Mouse (Mus musculus): ENCODE data around the gene Supv3l1.
"Not testable (repeated sequence)": the region's sequence is repeated elsewhere in the genome, so short reads cannot be mapped to it uniquely, and the experiment has no call there.

Gene Supv3l1

DNA sequence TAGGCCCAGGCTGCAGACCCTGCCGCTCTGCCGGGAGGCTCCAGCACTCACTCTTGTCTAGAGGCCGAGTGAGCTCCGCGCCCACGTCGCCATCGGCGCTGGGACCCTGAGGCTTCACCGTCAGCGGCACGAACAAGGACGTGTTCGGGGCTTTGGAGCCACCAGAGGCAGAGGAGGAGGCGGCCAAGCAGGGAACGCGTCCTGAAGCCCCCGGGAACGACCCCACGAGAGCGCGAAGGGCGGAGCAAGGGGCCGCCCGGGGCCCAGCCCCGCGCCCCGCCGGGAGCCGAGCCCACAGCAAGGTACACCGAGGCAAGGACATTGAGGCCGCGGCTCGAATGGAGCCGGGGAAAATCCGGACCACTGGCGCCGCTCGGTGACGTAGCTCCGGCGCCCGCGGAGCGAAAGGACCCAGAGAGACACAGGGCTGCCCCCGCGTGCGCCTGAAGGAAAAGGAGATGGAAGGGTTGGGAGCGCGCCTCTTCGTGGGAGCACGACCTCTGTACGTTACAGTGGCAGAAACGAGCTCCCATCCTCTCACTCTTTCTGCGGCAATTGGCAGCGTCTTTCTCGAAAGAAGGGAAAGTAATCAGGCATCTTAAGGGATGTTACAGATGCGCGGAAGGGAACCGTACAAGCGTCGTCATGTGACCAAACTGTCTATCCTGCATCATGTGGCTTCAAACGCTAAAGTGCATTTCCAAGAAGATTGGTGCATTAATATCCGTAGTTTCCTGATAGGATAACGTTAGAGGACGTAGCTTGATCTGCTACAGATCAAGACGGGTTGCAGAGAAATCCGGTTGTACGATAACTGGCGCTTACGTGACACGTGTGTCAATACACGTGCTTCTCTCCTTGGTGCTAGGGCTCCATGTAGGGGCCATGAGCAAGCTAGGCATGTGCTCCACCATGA, at the start of gene Supv3l1, which contains the start of gene 4930507D05Rik:
Gene Supv3l1, minus strand, starts transcription at position 375 of the 916 bp plus-strand sequence.
Gene 4930507D05Rik, plus strand, starts transcription at position 126 of the 916 bp plus-strand sequence.
- DNase-seq (ENCODE audit: low spot score in 2 of 2) = peak; percentile 92

DNA sequence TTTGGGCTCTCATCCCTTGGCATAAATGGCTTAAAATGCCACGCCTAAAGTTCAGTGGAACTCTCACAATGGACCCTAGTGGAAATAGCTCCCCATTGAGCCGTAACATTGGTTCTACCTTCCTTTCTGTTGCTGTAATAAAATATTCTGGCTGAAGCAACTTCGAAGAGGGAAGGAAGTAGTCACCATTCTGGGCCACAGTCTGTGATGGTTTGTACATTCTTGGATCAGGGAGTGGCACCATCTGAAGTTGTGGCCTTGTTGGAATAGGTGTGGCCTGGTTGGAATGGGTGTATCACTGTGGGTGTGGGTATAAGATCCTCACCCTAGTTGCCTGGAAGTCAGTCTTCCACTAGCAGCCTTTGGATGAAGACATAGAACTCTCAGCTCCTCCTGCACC, 42.1 kb upstream of the Supv3l1 start:
- DNase-seq (ENCODE audit: low spot score in 2 of 2) = not testable (repeated sequence)

DNA sequence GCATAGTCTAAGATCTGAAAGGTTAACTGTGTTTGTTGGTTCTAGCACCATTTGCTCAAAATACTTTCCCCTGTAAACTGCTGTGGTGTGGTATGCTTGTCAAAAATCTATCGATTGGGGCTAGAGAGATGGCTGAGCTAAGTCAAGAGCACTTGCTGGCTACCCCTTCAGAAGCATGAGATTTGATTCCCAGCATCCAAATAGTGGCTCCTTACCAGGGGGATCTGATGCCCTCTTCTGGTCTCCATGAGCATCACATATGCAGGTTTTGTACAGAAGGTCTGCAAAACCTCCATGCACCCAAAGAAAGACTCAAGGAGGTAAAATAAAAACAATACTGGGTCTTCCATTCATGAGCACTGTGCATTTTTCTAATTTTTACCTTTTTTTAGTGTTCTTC, 38.7 kb upstream of the Supv3l1 start:
- DNase-seq (ENCODE audit: low spot score in 2 of 2) = no peak

DNA sequence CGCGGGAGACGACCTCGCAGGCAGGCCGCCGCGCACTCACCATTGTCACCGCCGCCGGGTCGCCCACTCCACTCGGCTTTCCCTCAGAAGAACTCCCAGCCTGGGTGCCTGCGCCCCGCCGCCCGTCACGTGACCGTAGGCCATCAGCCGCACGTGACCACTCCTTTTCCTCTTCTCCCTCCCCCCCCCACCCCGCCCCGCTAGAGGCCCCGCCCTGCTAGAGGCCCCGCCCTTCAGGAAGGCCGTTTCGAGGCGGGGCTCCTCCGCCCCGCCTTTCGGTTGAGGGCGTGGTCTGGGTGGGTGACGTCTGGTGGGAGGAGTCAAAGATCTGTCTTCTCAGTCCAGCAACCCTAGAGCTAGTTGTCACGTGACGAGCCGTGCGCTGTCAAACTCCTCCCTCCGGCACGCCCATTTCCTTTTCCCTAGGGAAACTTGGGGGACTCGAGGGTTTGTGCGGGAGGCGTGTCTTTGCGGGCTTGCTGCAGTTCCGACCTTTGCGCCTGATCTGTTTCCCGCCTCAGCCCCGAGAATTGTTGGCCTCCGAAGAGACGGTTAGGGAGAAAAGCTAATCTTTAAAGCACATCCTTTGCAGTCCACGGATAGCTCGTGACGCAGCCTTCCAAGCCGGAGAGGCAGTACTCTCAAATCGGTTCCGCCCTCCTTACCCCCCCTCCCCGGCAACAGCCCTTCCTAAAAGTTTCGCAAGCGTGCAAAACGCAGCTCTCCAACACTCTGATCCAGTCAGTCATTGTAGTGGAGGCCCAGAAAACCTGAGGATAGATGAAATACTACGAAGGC, 37.3 kb upstream of the Supv3l1 start, which contains the start of gene Vps26a:
Gene Vps26a, minus strand, starts transcription at position 188 of the 798 bp plus-strand sequence.
- peak; percentile 87 to 94 for DNase-seq (ENCODE audit: low spot score in 2 of 2)

DNA sequence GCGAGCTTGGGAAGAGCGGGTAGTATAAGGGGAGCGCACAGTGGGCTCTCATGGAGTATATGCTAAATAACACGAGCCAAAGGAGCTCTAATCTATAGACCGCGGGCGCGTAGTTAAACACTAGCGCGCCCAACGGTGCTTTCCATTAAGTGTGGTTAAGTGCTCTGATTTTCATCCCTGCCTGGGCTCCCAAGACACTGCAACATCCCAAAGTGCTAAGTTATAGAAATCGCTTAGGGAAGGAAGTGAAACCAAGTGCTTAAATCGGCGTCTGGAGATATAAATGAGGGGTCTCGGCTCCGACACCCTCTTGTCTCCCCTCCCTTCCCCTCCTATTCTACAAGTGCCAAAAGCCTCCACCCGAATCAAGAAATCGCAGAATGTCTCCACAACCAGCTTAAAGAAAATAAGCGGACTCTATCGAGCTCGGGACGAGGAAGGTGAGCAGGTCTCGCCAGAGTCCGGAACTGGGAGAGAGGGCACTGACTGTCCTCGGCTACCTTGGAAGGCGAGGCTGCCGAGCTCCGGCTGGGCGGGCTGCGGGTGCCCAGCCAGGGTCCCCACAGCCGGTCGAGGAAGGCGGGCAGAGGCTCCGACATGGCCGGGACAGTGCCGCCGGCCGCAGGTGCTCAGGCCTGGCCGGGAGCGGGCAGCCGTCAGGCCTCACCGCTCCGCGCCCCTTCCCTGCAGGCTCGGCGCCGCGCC, 36.5 kb upstream of the Supv3l1 start:
- DNase-seq (ENCODE audit: low spot score in 2 of 2) = no peak

DNA sequence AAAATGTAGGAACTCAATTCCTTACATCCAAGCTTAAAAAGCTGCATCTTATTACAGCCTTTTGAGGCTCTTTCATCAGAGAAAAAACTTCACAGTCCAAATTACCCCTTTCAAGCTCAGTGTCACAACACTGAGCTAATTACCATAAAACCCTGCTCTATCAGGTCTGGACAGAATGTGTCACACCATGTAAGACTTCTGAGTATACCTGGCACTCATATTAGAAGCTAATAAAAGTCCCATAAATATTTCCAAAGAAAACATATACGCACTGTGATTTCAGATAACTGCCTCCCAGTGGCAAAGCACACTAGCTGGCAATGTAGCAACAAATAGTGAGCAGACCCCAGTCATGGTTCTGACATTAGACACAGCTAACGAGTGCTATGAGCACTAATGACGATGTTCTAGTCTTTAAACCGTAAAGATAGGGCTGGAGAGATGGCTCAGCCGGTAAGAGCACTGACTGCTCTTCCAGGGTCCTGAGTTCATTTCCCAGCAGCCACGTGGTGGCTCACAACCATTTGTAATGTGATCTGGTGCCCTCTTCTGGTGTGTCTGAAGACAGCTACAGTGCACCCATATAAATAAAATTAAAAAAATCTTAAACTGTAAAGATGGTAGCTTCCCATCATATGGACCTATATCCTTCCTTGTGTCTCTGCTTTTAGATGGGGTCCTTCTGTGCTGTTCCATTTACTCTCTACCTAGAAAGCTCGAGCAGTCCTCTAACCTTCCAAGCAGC, 31.7 kb upstream of the Supv3l1 start:
- no peak for DNase-seq (ENCODE audit: low spot score in 2 of 2)

DNA sequence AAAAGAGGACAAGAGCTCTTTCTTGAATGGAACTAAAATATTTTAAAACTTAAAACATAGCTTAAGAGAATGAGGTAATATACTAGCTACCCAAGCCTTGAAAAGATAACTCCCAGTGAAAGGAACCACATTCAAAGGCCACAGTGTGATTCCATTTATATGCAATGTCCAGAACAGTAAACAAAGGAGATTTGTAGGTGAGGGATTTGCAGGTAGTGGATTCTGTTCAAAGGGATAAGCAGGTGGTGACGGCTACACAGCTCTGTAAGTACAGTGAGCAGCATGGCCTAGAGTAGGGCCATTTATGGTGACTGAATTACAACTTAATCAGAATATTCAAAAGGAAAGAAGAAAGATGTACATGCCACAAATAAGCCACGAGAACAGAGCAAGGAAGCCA, 27.4 kb upstream of the Supv3l1 start:
- no peak for DNase-seq (ENCODE audit: low spot score in 2 of 2)

DNA sequence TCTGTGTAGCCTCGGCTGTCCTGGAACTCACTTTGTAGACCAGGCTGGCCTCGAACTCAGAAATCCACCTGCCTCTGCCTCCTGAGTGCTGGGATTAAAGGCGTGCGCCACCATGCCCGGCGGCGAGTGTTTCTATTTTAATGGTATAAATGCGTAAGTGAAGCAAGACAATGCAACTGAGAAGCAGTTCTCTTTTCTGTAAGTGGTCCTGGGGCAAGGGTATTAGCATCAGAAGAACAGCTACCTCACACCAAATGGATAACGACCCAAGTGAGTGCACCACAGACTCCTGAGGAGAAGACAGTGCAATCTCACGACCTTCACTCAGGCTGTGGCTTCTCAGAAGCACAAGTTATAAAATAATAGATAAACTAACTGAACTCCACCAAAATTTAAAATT, 25.4 kb upstream of the Supv3l1 start:
- DNase-seq (ENCODE audit: low spot score in 2 of 2) = no peak

DNA sequence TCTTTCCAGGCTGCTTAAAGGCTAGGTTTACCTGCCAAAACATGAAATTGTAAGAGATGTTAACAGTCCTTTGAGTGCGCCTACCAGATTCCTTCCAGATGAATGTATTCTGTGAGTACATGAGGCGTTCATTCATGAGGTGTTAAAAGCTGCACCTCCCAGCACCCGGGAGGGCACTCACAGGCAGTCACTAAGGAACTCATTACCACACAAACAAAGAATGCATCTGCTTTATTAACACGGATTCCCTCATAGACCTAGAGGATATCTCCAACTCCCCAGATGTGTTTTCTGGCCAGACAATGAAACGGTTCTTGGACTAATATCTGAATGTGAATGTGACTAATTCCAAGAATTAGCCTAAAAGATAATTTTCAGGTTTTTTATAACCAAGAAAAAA, 21.6 kb upstream of the Supv3l1 start:
- no peak for DNase-seq (ENCODE audit: low spot score in 2 of 2)

DNA sequence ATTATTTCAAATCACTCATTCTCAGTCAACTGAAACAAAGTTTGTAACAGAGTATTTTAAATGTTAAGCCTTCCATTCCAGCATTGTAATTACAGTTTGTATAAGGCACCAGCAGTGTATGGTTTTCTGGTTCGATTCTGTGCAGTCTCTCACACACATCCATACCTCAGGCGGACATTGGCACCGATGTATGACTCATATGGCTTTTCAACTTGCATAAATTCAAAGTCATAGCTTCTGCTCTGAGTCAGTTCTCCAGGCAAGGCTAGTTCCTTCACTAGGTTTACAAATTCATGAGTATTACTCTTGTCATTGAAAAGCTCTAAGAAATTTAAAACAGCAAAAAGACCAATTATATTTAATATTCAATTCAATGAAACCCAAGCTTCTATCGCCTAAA, 20.2 kb upstream of the Supv3l1 start:
- DNase-seq (ENCODE audit: low spot score in 2 of 2) = no peak

DNA sequence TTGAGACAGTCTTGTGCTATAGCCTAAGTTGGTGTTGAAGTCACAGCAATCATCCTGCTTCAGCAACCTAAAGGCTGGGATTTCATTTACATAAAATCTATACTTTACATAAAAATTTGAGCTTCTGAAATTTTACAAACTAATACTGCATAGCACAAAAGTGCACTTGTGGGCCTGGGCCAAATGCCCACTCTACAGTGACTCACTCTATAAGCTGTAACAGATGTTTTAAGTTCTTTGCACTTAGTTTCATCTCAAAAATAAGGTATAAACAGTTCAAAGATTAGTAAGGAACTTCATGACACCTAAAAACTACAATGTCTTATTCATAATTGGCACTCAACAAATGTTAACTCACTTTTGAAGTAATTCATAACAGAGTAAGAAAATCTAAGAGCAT, 11.8 kb upstream of the Supv3l1 start:
- no peak for DNase-seq (ENCODE audit: low spot score in 2 of 2)

DNA sequence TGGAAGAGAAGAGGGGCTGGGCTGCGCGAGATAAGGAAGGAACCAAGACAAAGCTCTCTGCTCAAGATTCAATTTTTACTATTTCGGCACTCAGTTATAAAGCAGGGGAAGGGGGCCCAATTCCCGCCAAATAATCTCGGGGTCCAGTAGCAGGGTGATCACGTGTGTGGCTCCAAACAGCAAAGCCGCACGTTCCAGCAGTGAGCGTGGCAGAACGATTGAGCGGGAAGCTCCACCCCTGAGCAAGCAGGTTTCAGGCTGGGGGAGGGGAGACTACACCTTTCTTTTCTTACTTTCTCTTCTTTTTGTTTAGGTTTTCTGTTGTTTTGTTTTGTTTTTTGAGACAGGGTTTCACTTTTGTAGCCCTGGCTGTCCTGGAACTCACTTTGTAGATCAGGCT, 2.5 kb upstream of the Supv3l1 start:
- not testable (repeated sequence) for DNase-seq (ENCODE audit: low spot score in 2 of 2)

DNA sequence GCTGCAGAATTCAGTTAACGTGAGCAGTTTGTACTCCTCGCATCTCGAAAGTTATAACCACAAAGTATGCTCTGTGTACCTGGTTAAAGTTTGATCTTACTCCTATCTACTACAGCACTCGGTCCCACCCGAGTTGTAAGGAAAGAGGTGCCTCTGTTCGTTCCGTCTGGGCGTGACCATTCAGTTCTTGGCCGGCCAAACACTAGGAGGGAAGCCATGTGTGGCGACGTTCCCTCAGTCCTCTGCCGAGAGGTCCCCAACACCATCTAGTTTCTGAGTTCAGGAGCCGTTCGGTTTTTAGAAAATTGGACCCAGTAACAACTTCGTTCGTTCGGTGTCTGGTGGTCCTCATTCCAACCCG, 722 bp upstream of the Supv3l1 start:
- DNase-seq (ENCODE audit: low spot score in 2 of 2) = no peak

DNA sequence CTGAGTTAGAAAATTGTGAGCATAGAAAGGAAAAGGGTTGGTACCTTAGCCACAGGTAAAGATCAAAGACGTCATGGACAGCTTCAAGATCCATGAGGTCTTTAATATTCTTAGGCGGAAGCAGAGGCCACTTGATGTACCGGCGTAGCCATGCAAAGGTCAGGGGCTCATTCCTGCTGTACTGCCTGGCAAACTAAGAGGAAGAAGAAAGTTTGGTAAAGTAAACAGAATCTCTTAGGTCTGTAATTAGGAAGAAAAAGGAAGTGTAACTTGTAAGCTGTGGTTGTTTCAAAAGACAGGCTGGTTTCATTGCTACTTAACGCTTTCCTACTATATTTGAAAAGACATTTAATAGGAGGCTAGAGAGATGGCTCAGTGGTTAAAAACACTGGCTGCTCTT, 19.1 kb downstream of the Supv3l1 start:
- no peak for DNase-seq (ENCODE audit: low spot score in 2 of 2)

DNA sequence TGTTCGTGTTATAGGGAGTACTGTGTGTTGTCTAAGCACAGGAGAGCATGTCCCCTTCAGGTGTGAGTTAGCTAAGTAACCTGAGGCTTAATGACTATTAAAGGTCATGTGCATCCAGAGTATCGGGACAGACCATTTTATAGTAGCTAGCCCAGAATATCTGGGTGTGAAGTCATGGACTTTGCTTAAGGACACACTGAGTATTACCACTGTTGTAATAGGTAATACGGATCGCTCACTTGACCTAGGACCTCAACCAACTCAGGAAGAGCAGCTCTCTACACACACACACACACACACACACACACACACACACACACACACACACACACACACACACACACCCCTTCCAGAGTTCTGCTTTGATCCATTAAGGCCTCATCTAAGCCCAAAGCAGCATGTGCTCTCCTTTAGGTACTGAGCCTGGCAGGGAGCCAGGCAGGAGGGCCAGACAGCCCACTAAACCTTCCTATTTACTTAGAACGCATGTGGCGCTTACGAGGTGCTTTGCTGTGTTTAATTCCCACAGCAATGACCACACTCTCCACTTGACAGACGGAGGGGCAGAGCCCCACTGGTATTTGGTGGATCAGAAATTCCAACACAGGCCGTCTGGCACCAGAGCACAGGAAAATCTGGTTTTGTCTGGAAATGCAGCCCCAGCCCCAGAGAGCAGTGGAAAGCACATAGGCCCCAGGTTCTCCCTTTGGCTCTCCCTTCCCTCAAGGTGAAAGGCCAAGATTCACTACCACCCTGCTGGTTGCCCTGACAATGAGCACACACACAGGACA, 24.3 kb downstream of the Supv3l1 start:
- no peak for DNase-seq (ENCODE audit: low spot score in 2 of 2)

DNA sequence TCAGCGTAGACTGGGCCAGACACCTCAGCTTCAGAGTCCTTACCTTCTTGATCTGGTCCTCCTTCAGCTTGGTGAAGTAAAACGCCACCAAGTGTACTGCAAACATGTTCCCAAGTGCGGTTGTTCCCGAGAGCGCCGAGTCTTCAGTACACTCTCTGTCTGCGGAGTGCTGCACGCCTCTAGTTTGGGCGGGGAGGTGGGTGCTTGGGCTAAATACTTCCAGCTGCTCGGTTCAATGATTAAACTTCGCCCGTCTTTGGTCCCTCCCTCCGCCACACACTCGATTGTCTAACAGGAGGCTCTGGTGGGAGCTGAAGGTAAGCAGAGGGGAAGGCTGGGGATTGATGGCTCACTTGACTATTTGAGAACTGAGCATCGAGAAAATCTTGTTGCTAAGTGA, 27.3 kb downstream of the Supv3l1 start, which contains the start of gene Hkdc1:
Gene Hkdc1, minus strand, starts transcription at position 237 of the 400 bp plus-strand sequence.
- DNase-seq (ENCODE audit: low spot score in 2 of 2) = no peak

DNA sequence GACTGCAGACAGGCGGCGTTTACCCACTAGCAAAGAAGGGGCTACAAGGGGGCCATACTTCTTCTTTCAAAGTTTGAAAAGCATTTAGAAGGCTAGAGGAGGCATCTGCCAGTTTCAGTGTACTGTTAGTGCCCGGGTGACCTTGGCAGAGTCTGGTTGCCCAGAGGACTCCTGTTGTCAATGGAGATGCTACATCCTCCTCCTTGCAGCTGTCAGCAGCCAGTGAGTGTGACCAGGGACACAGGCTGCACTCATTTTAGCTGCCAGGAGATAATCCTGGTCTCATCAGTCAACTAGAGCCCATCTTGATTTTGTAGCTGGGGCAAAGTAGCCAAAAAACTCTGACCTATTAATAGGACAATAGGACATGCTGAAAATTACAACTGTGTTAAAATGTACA, 28.4 kb downstream of the Supv3l1 start:
- DNase-seq (ENCODE audit: low spot score in 2 of 2) = no peak

DNA sequence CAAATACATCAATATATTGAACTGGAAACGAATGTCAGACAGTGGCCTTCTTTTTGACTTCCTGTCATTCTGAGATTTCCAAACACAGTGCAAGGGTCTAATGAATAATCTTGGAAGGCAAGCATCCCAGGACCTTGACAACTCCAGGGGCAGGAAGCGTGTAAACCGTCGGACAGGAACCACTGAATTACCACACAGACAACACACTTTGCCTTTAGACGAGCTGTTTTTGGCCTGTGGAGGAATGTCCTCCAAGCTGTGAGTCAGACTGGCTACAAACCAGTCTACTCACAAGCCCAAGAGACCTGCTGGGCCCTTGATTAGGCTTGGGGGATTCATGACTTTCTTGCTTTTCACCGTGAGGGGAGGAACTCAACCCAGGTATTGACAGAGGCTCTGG, 29.1 kb downstream of the Supv3l1 start:
- DNase-seq (ENCODE audit: low spot score in 2 of 2) = no peak

DNA sequence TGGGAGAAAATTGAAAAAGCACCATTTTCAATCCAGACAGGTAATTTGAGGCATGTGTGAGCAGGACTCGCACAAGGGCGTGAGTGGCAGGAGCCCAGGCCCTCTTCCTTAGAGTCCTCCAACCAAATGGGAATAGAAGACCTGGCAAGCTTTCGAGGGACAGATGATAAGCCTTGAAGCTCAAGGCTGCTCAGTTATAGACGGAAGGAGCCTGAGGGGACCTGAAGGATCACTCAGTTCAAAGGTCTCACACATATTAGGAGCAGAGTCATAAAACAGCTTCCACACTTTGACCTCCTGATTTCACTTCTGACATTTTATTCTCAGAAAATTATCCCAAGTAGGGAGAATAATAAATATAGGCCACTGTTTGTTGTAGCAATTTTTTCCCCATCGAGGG, 30.1 kb downstream of the Supv3l1 start:
- DNase-seq (ENCODE audit: low spot score in 2 of 2) = no peak

DNA sequence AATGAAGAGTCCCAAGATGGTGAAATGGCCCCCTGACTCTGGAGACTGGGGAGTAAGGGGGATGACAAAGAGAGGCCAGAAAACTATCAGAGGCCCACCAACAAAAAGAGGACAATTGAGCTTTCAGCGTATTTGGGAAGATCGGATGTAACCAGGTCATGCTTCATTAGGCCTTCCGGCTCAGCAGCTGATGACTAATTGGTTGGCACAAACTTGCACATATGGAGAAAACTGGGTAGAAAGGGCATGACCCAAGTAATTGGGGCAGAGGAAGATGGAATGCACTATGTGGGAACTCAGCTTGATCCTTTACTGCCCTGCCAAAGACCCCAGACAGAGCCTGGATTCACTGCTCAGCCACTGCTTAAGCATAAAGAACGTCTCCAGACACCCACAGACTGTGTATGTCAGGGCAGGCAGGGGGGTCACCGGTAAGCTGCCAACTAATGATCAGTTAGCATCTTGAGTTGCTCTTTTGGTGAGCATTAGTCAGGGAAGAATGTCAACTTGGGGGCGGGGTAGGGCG, 30.6 kb downstream of the Supv3l1 start:
- DNase-seq (ENCODE audit: low spot score in 2 of 2) = no peak
